Mouse (Mus musculus) Patski (cell line): Measurements from ENCODE around the gene Ramp2. TPM values are rescaled to one million over a fixed set of nuclear protein-coding genes. Genes with fewer than 3 reads are reported as not detected.

ENCODE experiments used
- ATAC-seq: fragments of 100-300 bp; one replicate; pipeline ENCODE4 v1.8.0; 2021
- CTCF ChIA-PET: fragments of 350-600 bp; sonication (Branson Sonifier 250); formaldehyde crosslinking; loops from one replicate; lab custom pipeline; 2022; ENCODE audit warnings: inconsistent platforms; lab: Charles Lee
- POLR2A ChIA-PET: fragments of 350-600 bp; sonication (Branson Sonifier 250); formaldehyde crosslinking; loops from one replicate; lab custom pipeline; 2022; ENCODE audit warnings: antibody characterized with exemption, inconsistent platforms; lab: Charles Lee
- DNase-seq: peaks from one replicate; pipeline ENCODE4 v3.0.0-alpha.2; 2011; ENCODE audit warnings: low read depth, low spot score
- H3K27me3 ChIP-seq: fragments of 371-371 bp; one replicate; pipeline ENCODE4 v1.5.1; 2021
- CTCF ChIP-seq: fragments of 100-300 bp; IDR thresholded peaks from one replicate; pipeline ENCODE4 v1.5.1; 2021
- in situ Hi-C: fragments of 300-500 bp; cut with MboI; formaldehyde crosslinking; loops from 3 replicates; pipeline ENCODE4 v1.11.1; 2018; ENCODE audit warnings: low pct_unique_long_range_greater_than_20kb, mixed read lengths
- polyA plus RNA-seq: library from polyadenylated mRNA; unstranded; gene quantifications from one replicate; pipeline ENCODE4 v1.2.3, GENCODE M21; 2021

Ramp2 gene
- polyA plus RNA-seq, 1 experiment from 2014 or later: 27.3 TPM

- in situ Hi-C loops: no loop called here
- no peaks in the 10 kb centered on the region for H3K27me3 ChIP-seq
- CTCF ChIA-PET: no interaction called here
- DNase-seq (no peak), ATAC-seq (no peak)
- POLR2A ChIA-PET: no interaction called here
- TF ChIP-seq CTCF: no peak
These were observed 17.5 kb downstream of the Ramp2 start for GRCm38 (mm10) chr11:101263138-101263988.

DNA sequence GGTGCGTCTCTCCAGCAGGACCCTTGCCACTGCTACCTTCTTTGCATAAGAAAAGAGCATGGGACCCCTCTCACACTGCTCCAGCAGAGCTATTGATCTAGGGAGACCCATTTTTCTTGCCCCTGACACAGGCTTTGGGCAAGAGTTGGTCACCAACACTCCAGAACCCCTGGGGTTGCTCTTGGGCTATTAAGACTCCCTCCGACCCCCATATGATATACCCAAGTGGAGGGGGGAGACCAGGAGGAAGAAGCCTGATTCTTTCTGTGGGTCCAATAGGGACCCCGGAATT is 18.1 kb downstream of the Ramp2 start:
- DNase-seq (no peak), ATAC-seq (no peak)
- no peak for TF ChIP-seq CTCF
- ChIA-PET POLR2A (no interaction called here), CTCF (no interaction called here)
- in situ Hi-C loops: no loop called here
- H3K27me3 ChIP-seq: no peaks in the 10 kb centered on the region

DNA sequence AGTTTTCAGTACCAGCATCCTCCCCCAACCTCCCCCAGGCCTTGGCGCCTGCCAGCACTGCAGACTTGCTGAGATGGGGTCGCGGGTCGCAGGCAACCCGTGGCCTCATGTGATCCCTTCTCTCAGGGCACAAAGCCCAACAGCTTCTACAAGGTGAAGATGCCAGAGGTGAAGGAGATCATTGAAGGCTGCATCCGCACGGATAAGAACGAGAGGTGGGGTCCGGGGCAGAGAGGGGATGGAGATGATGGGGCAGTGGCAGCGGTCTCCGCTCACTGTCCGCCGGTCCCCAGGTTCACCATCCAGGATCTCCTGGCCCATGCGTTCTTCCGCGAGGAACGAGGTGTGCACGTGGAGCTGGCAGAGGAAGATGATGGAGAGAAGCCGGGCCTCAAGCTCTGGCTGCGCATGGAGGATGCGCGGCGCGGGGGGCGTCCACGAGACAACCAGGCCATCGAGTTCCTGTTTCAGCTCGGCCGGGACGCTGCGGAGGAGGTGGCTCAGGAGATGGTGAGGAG is 19.2 kb downstream of the Ramp2 start:
- ChIA-PET POLR2A (no interaction called here), CTCF (no interaction called here)
- DNase-seq (no peak), ATAC-seq (no peak)
- in situ Hi-C loops: no loop called here
- no peaks in the 10 kb centered on the region for H3K27me3 ChIP-seq
- TF ChIP-seq CTCF: no peak

DNA sequence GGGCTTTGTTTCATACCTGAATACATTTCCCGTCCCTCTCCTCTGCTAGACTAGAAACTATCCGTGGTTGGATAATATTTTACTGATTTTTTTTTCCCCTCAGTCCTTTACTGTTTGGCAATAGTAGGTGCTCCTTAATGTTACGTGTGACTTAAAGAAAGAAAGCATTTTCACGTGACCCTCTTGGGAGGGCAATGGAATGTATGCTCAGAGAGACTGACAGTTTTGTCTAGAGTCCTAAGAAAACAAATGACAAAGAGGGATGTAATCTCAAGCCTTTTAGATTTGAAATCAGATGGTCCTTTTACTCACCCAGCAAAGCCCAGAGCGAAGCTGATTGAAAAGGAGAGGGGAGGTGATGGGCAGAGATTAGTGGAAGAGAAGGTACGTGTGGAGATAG is 20.1 kb downstream of the Ramp2 start:
- H3K27me3 ChIP-seq: no peaks in the 10 kb centered on the region
- DNase-seq: no peak
- ChIA-PET POLR2A (interaction anchor here (1.1 kb wide), 1 partner anchor 12 kb away, joined by 3 read pairs; the partner anchor contains the start of gene Vps25), CTCF (interaction anchor here (0.8 kb wide), 1 partner anchor 129 kb away, joined by 3 read pairs; no protein-coding TSS in a partner anchor)
- ATAC-seq: no peak
- in situ Hi-C loops: no loop called here
- no peak for TF ChIP-seq CTCF

- no peaks in the 10 kb centered on the region for H3K27me3 ChIP-seq
- CTCF ChIA-PET: no interaction called here
- in situ Hi-C loops: no loop called here
- DNase-seq (no peak), ATAC-seq (no peak)
- POLR2A ChIA-PET: interaction anchor here (0.7 kb wide), 1 partner anchor 20 kb away, joined by 3 read pairs; no protein-coding TSS in a partner anchor
- no peak for TF ChIP-seq CTCF
These were observed 23.8 kb downstream of the Ramp2 start for GRCm38 (mm10) chr11:101269577-101270116.

DNA sequence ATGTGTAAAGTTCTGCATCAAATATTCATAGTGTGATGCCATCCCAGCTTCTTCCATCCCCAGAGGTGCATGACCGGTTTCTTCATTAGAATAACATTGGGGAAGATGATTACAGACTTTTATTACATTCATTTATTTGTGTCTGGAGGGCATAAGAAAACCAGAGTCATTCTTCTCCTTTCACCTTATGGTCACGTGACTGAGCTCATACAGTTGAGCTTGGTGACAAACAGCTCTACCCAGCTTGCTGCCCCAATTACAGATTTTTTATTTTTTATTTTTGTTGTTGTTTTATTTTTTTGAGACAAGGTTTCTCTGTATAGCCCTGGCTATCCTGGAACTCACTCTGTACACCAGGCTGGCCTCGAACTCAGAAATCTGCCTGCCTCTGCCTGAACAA is 26.6 kb downstream of the Ramp2 start:
- CTCF ChIA-PET: interaction anchor here (1.0 kb wide), 1 partner anchor 30 kb away, joined by 3 read pairs; the partner anchor contains the start of gene Becn1
- no peak for ATAC-seq

DNA sequence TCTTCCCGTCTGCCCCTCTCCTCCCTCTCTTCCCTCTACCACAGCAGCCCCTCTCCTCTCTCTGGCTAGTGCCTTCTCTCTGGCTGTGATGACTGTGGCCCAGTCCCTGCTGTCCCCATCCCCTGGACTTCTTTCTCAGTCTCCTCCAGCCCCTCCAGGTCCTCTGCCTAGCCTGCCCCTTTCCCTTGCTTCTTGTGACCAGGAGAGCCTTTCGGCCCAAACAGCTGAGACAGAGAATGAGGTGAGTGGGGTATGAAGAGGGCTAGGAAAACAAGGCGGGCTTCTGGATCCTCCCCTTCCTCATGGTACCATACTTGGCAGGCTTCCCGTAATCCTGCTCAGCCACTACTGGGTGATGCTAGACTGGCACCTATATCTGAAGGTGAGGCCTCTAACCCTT is 29.5 kb downstream of the Ramp2 start:
- ATAC-seq (no peak), DNase-seq (no peak)
- TF ChIP-seq CTCF: no peak
- in situ Hi-C loops: no loop called here
- ChIA-PET POLR2A (interaction anchor here (6.1 kb wide), 1 partner anchor 16 kb away, joined by 51 read pairs; the partner anchor contains the start of gene Wnk4), CTCF (no interaction called here)
- H3K27me3 ChIP-seq: no peaks in the 10 kb centered on the region

More for the DNA sequence above, 26.6 kb downstream of the Ramp2 start:
- DNase-seq: no peak
- POLR2A ChIA-PET: interaction anchor here (1.6 kb wide), 1 partner anchor 12 kb away, joined by 5 read pairs; the partner anchor contains the start of gene Wnk4
- in situ Hi-C loops: no loop called here
- no peak for TF ChIP-seq CTCF
- H3K27me3 ChIP-seq: no peaks in the 10 kb centered on the region

DNA sequence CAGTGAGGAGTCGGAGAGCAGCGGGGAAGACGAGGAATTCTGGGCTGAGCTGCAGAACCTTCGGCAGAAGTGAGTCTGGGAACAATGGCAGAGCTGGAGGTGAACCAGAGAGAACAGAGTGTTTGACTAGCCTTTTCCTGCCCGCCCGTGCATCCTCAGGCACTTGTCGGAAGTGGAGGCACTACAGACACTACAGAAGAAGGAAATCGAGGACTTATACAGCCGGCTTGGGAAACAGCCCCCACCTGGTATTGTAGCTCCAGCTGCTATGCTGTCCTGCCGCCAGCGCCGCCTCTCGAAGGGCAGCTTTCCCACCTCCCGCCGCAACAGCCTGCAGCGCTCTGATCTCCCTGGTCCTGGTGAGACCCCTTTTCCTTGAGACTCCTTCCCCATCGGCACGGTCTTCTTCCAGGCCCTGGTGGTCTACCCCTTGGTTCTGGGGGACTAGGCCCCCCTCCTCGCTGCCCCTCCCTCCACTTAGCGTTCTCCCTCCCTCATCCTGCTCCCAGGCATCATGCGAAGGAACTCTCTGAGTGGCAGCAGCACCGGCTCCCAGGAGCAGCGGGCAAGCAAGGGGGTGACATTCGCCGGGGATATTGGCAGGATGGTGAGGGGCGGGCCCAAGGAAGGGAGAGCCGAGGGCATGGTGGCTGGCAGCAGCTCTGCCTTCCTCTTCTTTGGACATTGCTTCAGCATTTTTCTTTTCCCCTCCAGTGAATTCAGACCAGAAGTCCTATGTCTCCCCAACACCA is 30.7 kb downstream of the Ramp2 start:
- ChIA-PET CTCF (no interaction called here), POLR2A (interaction anchor here (6.1 kb wide), 1 partner anchor 17 kb away, joined by 51 read pairs; the partner anchor contains the start of gene Wnk4)
- ATAC-seq (no peak), DNase-seq (no peak)
- in situ Hi-C loops: no loop called here
- H3K27me3 ChIP-seq: no peaks in the 10 kb centered on the region
- no peak for TF ChIP-seq CTCF

DNA sequence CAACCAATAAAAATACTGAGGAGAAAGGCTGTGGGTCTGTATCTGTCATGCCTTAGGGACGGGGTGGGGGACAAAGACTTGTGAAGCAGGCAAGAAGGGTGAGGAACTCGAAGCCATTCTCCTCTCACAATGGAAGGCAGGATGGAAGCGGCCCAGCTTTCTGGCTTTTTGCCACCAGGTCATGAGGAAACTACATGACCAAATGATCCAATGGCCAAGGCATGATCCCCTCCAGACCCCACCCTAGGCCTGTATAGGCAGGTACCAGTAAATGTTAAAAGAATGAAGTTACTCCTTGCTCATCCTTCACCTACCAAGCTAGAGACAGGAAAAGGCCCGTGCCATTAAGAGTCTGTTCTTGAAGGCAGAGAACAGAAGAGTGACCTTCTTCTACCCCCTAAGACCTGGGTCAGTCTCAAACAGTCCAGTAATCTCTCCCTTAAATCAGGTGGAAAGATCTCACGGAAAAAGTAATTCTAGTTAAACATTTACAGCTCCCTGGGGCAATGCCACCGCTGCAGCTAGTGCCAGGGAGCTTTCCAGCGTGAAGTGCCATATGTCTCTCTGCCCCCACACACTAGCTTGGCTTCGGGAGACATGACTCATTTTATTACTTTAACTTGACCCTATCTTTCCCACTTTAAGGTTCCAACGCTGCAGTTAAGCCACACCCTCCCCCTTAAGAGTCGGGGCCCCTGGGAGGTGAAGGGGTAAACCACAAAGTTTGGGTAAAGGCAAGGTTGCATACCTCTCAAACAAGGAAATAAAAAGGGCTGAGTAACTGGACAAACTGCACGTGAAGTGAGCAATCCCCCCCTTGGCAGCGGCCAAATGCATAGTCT is 31.8 kb downstream of the Ramp2 start:
- in situ Hi-C loops: no loop called here
- H3K27me3 ChIP-seq: no peaks in the 10 kb centered on the region
- ChIA-PET POLR2A (interaction anchor here (1.2 to 6.1 kb wide), 3 partner anchors 18 to 46 kb away, joined by 3 to 51 read pairs (median 7); partner anchors contain the start of genes Vps25 and Wnk4), CTCF (interaction anchor here (1.0 to 2.3 kb wide), 5 partner anchors 13 to 25 kb away, joined by 3 to 12 read pairs (median 7); partner anchors contain the start of genes Becn1 and Vps25)
- TF ChIP-seq CTCF: no peak
- peak; percentile 76 for ATAC-seq
- peak; percentile 98 for DNase-seq
